Mouse (Mus musculus) lung, adult 2 months (tissue): ENCODE data around the gene Gm6205. TPM values are rescaled to one million over a fixed set of nuclear protein-coding genes. Genes with fewer than 3 reads are reported as not detected.
"Not testable (repeated sequence)": the region's sequence is repeated elsewhere in the genome, so short reads cannot be mapped to it uniquely, and the experiment has no call there.

Source experiments
- DNase-seq: peaks from one replicate; pipeline ENCODE4 v3.0.0; 2022
- H3K4me1 ChIP-seq: fragments of 200-500 bp; 2 replicates; pipeline ENCODE4 v1.6.1; 2011; ENCODE audit warnings: low read length; ENCODE audit not compliant: control insufficient read depth, insufficient read depth
- H3K4me3 ChIP-seq: fragments of 200-500 bp; replicated peaks from 2 replicates; pipeline ENCODE3; 2011; ENCODE audit warnings: low read depth, mild to moderate bottlenecking, control low read depth, low read length; ENCODE audit errors: extremely low read depth
- WGBS: fragments of 180-500 bp; shearing (Covaris S2); methylation state at CpG from one replicate; pipeline ENCODE4 v1.1.7; 2018; 5-methylcytosine and 5-hydroxymethylcytosine counted together
- polyA plus RNA-seq: library from polyadenylated mRNA; depleted of rRNA; stranded (reverse); fragments of >200 nt; gene quantifications from 2 replicates; pipeline ENCODE4 v1.2.3, GENCODE M21; 2012; rRNA removed

Gm6205 gene
- not detected in 2 replicates for polyA plus RNA-seq

DNA sequence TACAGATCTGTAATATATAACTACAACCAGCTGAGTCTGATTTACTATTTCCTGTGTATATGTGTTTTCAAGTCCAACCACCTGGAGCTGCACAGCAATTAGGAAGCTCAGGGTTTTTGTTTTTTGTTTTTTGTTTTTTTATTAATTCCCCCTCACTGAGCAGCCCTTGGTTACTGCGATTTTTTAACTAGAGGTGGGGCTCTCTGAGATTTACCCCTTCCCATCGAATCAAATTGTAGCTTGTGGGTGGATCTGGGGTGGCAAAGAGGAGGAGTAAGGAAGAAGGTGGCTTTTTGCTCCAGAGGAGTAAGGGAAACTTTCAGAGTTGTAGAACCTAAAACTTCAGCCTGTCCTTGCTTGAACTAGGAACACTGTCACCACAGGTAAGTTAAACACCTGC is at the start of gene Gm6205:
TSS of gene Gm6205 (plus strand) at position 301 of the 400 bp plus-strand sequence.
- WGBS, result no CpG with 5 or more reads among the region's 2 CpGs
- DNase-seq, H3K4me3 ChIP-seq, H3K4me1 ChIP-seq: not testable (repeated sequence)

DNA sequence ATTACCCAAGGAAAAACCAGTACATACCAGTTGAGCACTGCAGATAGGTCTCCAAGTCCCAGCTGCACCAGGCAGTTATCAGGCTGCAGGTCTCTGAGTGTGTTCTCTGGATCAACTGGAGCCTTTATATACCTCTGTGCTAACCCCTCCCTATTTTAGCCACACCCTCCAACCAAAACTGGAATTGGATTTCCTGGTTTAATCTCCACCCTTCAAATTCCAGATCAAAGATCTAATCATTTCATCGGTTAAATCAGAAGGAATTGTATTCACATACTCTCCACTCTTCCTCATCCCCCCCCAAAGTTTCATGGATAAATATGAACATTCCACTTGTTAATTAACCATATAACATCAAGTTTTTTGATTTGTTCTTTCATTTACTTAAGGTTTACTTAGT is 31.9 kb upstream of the Gm6205 start, which contains the start of gene Gm3147:
TSS of gene Gm3147 (minus strand) at position 101 of the 400 bp plus-strand sequence.
- H3K4me1 ChIP-seq, H3K4me3 ChIP-seq, DNase-seq: not testable (repeated sequence)
- WGBS, result no CpG with 5 or more reads among the region's 1 CpGs

DNA sequence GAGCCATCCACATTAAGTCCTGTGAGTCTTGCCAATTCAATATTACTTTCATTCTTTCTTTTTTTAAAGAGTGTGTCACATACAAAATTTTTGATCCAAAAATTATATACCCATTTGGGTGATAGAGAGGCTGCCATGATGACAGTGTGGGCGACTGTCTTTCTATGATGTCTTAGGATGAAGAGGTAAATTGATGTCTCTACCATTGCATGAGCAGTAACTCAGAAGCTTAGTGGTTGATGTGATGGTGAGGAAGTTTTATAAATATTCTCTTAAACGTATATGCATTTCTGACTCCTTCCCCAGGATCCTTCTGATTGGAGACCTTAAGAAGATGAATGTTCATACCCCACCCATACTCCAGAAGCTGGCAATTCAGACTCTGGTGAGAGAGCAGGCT is 24.5 kb upstream of the Gm6205 start, which contains the start of gene Gm6509:
TSS of gene Gm6509 (plus strand) at position 301 of the 400 bp plus-strand sequence.
- H3K4me3 ChIP-seq, DNase-seq, H3K4me1 ChIP-seq: not testable (repeated sequence)
- 83% methylated on average over 1 of the region's 2 CpGs for WGBS

Other genes with a start within 250 kb of the Gm6205 start
- not detected in 2 replicates for gene Gm7682, start 202.6 kb upstream of the Gm6205 start, polyA plus RNA-seq
- not detected in 2 replicates for gene Gm3139, start 122.1 kb upstream of the Gm6205 start, polyA plus RNA-seq
- gene Gm3147, start 32.0 kb upstream of the Gm6205 start, polyA plus RNA-seq, result not detected in 2 replicates
- gene Gm6509, start 24.4 kb upstream of the Gm6205 start, polyA plus RNA-seq, result not detected in 2 replicates
- not detected in 2 replicates for gene Gm3183, start 217.1 kb downstream of the Gm6205 start, polyA plus RNA-seq